Mouse (Mus musculus) testis, postnatal 10 days (tissue): ENCODE results near the gene Otos.

Source experiments
- DNase-seq: peaks from one replicate; pipeline ENCODE4 v3.0.0; 2021; ENCODE audit warnings: low spot score

The Otos gene

GRCm38 (mm10) chr1:92648673-92649072, at the start of gene Otos:
TSS of gene Otos (minus strand) at chr1:92648841.
- DNase-seq: peak; percentile 85

GRCm38 (mm10) chr1:92696848-92697247, 48.2 kb upstream of the Otos start:
- DNase-seq: peak; percentile 93

GRCm38 (mm10) chr1:92695751-92696150, 47.1 kb upstream of the Otos start:
- DNase-seq: no peak

GRCm38 (mm10) chr1:92691166-92691844, 42.7 kb upstream of the Otos start:
- DNase-seq: no peak

- no peak for DNase-seq
Observed at GRCm38 (mm10) chr1:92686994-92687393, 38.4 kb upstream of the Otos start.

- no peak for DNase-seq
Observed at GRCm38 (mm10) chr1:92683151-92683550, 34.5 kb upstream of the Otos start.

GRCm38 (mm10) chr1:92680668-92681603, 32.3 kb upstream of the Otos start:
- DNase-seq: no peak

GRCm38 (mm10) chr1:92678757-92679156, 30.1 kb upstream of the Otos start:
- no peak for DNase-seq

GRCm38 (mm10) chr1:92676676-92676975, 28.0 kb upstream of the Otos start:
- no peak for DNase-seq

- DNase-seq: no peak
Observed at GRCm38 (mm10) chr1:92675932-92676675, 27.5 kb upstream of the Otos start.

- no peak for DNase-seq
Observed at GRCm38 (mm10) chr1:92673258-92673782, 24.7 kb upstream of the Otos start.

GRCm38 (mm10) chr1:92671326-92671725, 22.7 kb upstream of the Otos start:
- no peak for DNase-seq

GRCm38 (mm10) chr1:92669430-92669829, 20.8 kb upstream of the Otos start:
- DNase-seq: no peak

- DNase-seq: no peak
Observed at GRCm38 (mm10) chr1:92667106-92667505, 18.5 kb upstream of the Otos start.

GRCm38 (mm10) chr1:92659392-92659791, 10.8 kb upstream of the Otos start:
- no peak for DNase-seq

GRCm38 (mm10) chr1:92657025-92657820, 8.6 kb upstream of the Otos start:
- DNase-seq: no peak

- DNase-seq: no peak
Observed at GRCm38 (mm10) chr1:92654676-92655075, 6.0 kb upstream of the Otos start.

GRCm38 (mm10) chr1:92653179-92653578, 4.5 kb upstream of the Otos start:
- no peak for DNase-seq

GRCm38 (mm10) chr1:92651467-92651866, 2.8 kb upstream of the Otos start:
- no peak for DNase-seq

GRCm38 (mm10) chr1:92648197-92648596, 444 bp downstream of the Otos start:
- no peak for DNase-seq

- peak; percentile 86 for DNase-seq
Observed at GRCm38 (mm10) chr1:92647752-92648151, 889 bp downstream of the Otos start.

- DNase-seq: no peak
Observed at GRCm38 (mm10) chr1:92647026-92647425, 1.6 kb downstream of the Otos start.
